Mouse (Mus musculus) MEL (cell line): ENCODE results near the gene Cd302.

Experiments
- CTCF ChIP-seq, 3 experiments: IDR thresholded peaks in 2 of 3; conservative IDR thresholded peaks in 1 of 3; 2 replicates each; pipeline ENCODE4 v1.5.1; 2011 to 2012; ENCODE audit warnings: low read length in 3 of 3, low read depth in 2 of 3, mild to moderate bottlenecking in 2 of 3, improper control_type of control experiment in 1 of 3, inconsistent platforms in 1 of 3, mixed read lengths in 1 of 3, moderate library complexity in 1 of 3; ENCODE audit not compliant: control insufficient read depth in 1 of 3, insufficient read depth in 1 of 3, poor library complexity in 1 of 3, severe bottlenecking in 1 of 3
- E2F4 ChIP-seq: IDR thresholded peaks from 2 replicates; pipeline ENCODE4 v1.6.1; 2011; ENCODE audit warnings: low read depth, low read length, improper control_type of control experiment, borderline replicate concordance
- EP300 ChIP-seq, 2 experiments: IDR thresholded peaks; 2 replicates each; pipeline ENCODE4 v1.6.1; 2011; ENCODE audit warnings: improper control_type of control experiment in 2 of 2, low read length in 2 of 2, low read depth in 1 of 2, mild to moderate bottlenecking in 1 of 2
- KAT2A ChIP-seq: conservative IDR thresholded peaks from 2 replicates; pipeline ENCODE4 v1.6.1; 2012; ENCODE audit warnings: low read depth, low read length, improper control_type of control experiment, inconsistent platforms
- MAX ChIP-seq: IDR thresholded peaks from 2 replicates; pipeline ENCODE4 v1.6.1; 2011; ENCODE audit warnings: low read length, improper control_type of control experiment
- NELFE ChIP-seq: IDR thresholded peaks from 2 replicates; pipeline ENCODE4 v1.6.1; 2011; ENCODE audit warnings: low read depth, low read length, improper control_type of control experiment
- NRF1 ChIP-seq: IDR thresholded peaks from 2 replicates; pipeline ENCODE4 v1.6.1; 2014; ENCODE audit warnings: low read depth, mild to moderate bottlenecking, inconsistent platforms, low read length, improper control_type of control experiment, moderate library complexity; ENCODE audit not compliant: poor library complexity, insufficient read depth, severe bottlenecking
- POLR2A ChIP-seq, 2 experiments: IDR thresholded peaks; 2 replicates each; pipeline ENCODE4 v1.6.1; 2011 to 2012; ENCODE audit warnings: low read length in 2 of 2, mild to moderate bottlenecking in 2 of 2, control low read depth in 1 of 2, improper control_type of control experiment in 1 of 2, low read depth in 1 of 2, moderate library complexity in 1 of 2; ENCODE audit not compliant: control insufficient read depth in 1 of 2, insufficient read depth in 1 of 2, poor library complexity in 1 of 2
- POLR2AphosphoS2 ChIP-seq: IDR thresholded peaks from 2 replicates; pipeline ENCODE4 v1.6.1; 2011; ENCODE audit warnings: low read length, improper control_type of control experiment
- RCOR1 ChIP-seq: IDR thresholded peaks from 2 replicates; pipeline ENCODE4 v1.6.1; 2012; ENCODE audit warnings: low read depth, mild to moderate bottlenecking, inconsistent platforms, low read length, improper control_type of control experiment
- TAL1 ChIP-seq: IDR thresholded peaks from 2 replicates; pipeline ENCODE4 v1.6.1; 2012; ENCODE audit warnings: mild to moderate bottlenecking, inconsistent platforms, low read length, moderate library complexity, mixed read lengths
- USF1 ChIP-seq: IDR thresholded peaks from 2 replicates; pipeline ENCODE4 v1.6.1; 2014; ENCODE audit warnings: low read depth, mild to moderate bottlenecking, inconsistent platforms, low read length, improper control_type of control experiment, moderate library complexity

GRCm38 (mm10) chr2:60283208-60283750 is 1.0 kb downstream of the Cd302 start:
- TF ChIP-seq EP300 (IDR thresholded peaks at IDR 0.05; ENCODE audit: low read depth in 1 of 2, low read length in 2 of 2) (no peak), POLR2A (IDR thresholded peaks at IDR 0.05; ENCODE audit: control insufficient read depth in 1 of 2, insufficient read depth in 1 of 2, low read depth in 1 of 2, low read length in 2 of 2, poor library complexity in 1 of 2) (no peak), MAX (no peak), POLR2AphosphoS2 (no peak), NELFE (no peak), TAL1 (no peak), KAT2A (no peak), CTCF (IDR thresholded peaks at IDR 0.05 in 2 of 3, conservative IDR thresholded peaks at IDR 0.05 in 1 of 3; ENCODE audit: control insufficient read depth in 1 of 3, insufficient read depth in 1 of 3, low read depth in 2 of 3, low read length in 3 of 3, poor library complexity in 1 of 3, severe bottlenecking in 1 of 3) (no peak), USF1 (no peak), RCOR1 (no peak), E2F4 (no peak), NRF1 (no peak)
